Mouse (Mus musculus) limb, embryonic 12.5 days (tissue): Measurements from ENCODE around the gene Il1r1. TPM values are rescaled to one million over a fixed set of nuclear protein-coding genes. Genes with fewer than 3 reads are reported as not detected.

Source experiments
- ATAC-seq: fragments of 200-750 bp; cut with Nextera tagmentation; 2 replicates; pipeline ENCODE4 v1.8.0; 2017; ENCODE audit warnings: low read depth, moderate TSS enrichment; ENCODE audit not compliant: insufficient number of reproducible peaks, insufficient read depth, low FRiP score, low TSS enrichment
- H3K27ac ChIP-seq: fragments of 300-500 bp; sonication (generic); 2 replicates; pipeline ENCODE4 v1.5.1; 2016; ENCODE audit warnings: mild to moderate bottlenecking, moderate library complexity
- H3K27me3 ChIP-seq: fragments of 300-500 bp; sonication (generic); 2 replicates; pipeline ENCODE4 v1.6.1; 2016; ENCODE audit warnings: mild to moderate bottlenecking, moderate library complexity
- H3K36me3 ChIP-seq: fragments of 300-500 bp; sonication (generic); 2 replicates; pipeline ENCODE4 v1.6.1; 2016; ENCODE audit warnings: mild to moderate bottlenecking, moderate library complexity
- H3K4me1 ChIP-seq: fragments of 300-500 bp; sonication (generic); replicated peaks from 2 replicates; pipeline ENCODE4 v1.6.1; 2016
- H3K4me2 ChIP-seq: fragments of 300-500 bp; sonication (generic); 2 replicates; pipeline ENCODE4 v1.6.1; 2016; ENCODE audit warnings: mild to moderate bottlenecking, moderate library complexity
- H3K4me3 ChIP-seq: fragments of 300-500 bp; sonication (generic); replicated peaks from 2 replicates; pipeline ENCODE4 v1.5.1; 2016; ENCODE audit warnings: mild to moderate bottlenecking
- H3K9ac ChIP-seq: fragments of 300-500 bp; sonication (generic); replicated peaks from 2 replicates; pipeline ENCODE4 v1.6.1; 2016; ENCODE audit warnings: mild to moderate bottlenecking, moderate library complexity
- H3K9me3 ChIP-seq: fragments of 300-500 bp; sonication (generic); 2 replicates; pipeline ENCODE4 v1.6.1; 2016; ENCODE audit warnings: mild to moderate bottlenecking, moderate library complexity
- WGBS: fragments of 180-500 bp; shearing (Covaris S2); methylation state at CpG from one replicate; pipeline ENCODE4 v1.1.7; 2016; 5-methylcytosine and 5-hydroxymethylcytosine counted together
- polyA plus RNA-seq: library from polyadenylated mRNA; unstranded; fragments of >200 nt; fragmentation: Nextera tagmentation; extraction: Ambion mirVana; gene quantifications from 2 replicates; pipeline ENCODE4 v1.2.1, GENCODE M21; 2016

Il1r1 gene
- polyA plus RNA-seq, 1 experiment from 2014 or later, result 4.1 TPM

DNA sequence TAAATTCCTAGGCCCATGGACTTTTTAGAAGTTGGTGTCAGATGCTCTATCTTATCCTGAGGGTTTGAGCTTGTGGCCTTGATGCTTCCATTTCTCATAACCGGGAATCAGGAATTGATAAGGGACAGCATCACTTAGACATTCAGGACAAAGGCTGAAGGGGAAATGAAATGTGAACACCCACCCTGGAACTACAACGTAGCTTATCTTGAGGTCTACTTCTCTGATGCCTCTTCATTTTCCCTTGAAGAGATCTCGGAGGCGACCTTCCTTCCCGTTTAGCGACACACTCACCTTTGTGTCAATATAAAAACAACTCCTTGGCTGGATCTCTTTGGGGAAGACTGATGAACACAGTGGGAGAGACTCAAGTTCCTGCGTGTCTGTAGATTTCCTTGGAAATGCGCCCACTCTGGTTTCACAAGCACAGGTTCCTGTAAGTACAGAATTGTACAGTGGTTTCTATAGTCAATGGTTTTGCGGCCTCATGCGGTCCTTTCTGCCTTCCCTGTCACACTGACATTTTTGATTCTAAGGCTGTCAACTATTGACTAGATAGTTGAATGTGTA, 46.7 kb downstream of the Il1r1 start:
- no peak for ATAC-seq
- Histone ChIP-seq H3K4me3 (no peak overlapping the region), H3K27ac (no peak overlapping the region), H3K4me2 (no peak overlapping the region), H3K4me1 (peaks cover 7% of the 10 kb centered on the region), H3K36me3 (no peaks in the 10 kb centered on the region), H3K9me3 (no peaks in the 10 kb centered on the region), H3K27me3 (no peaks in the 10 kb centered on the region), H3K9ac (no peak overlapping the region)
- 90% methylated on average over 10 of the region's 10 CpGs for WGBS

DNA sequence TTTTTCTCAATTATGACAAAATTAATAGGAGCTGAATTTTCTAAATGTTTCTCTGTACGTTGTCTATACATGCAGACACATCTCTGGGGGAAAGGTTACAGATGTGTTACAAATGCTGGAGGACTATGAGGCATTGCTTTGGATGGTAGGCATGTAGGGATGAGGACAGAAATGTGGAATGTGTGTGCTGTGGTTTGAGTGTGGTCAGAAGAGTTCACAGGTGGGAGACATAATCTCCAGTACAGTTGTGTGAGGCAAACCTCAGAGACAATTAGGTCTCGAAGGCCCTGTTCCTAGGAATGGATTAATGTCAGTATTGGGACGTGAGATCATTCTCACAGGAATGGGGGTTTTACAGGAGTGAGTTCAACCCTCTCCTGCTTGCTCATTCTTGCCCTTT, 47.3 kb downstream of the Il1r1 start:
- no peak overlapping the region for H3K4me3 ChIP-seq
- H3K4me2 ChIP-seq, result no peak overlapping the region
- H3K4me1 ChIP-seq, result peaks cover 3% of the 10 kb centered on the region
- no peak overlapping the region for H3K27ac ChIP-seq
- H3K27me3 ChIP-seq, result no peaks in the 10 kb centered on the region
- 80% methylated on average over 3 of the region's 3 CpGs for WGBS
- H3K9me3 ChIP-seq, result no peaks in the 10 kb centered on the region
- H3K36me3 ChIP-seq, result no peaks in the 10 kb centered on the region
- ATAC-seq, result no peak
- no peak overlapping the region for H3K9ac ChIP-seq

DNA sequence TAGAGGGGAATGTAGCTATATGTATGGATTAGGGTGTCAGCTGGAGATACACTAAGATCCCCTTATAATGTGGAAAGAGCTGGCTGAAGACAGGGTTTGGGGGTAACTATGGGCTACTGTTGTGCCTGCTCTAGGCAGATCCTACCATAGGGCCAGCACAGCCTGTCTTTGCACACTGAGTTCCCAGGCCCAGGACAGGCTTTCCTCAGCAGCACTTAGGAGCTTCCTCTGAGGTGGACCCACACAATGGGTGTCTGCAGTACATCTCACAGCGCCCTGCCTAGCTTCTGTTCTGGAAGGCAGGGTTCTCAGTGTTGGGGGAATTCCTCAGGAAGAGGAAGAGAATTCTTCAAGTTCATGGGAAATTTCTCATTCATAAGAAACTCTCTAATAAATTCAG, 48.6 kb downstream of the Il1r1 start:
- Histone ChIP-seq H3K27me3 (no peaks in the 10 kb centered on the region), H3K4me1 (no peaks in the 10 kb centered on the region), H3K4me2 (no peak overlapping the region), H3K9ac (no peak overlapping the region), H3K9me3 (no peaks in the 10 kb centered on the region), H3K36me3 (no peaks in the 10 kb centered on the region), H3K27ac (no peak overlapping the region), H3K4me3 (no peak overlapping the region)
- WGBS, result 88% methylated on average over 1 of the region's 1 CpGs
- no peak for ATAC-seq

DNA sequence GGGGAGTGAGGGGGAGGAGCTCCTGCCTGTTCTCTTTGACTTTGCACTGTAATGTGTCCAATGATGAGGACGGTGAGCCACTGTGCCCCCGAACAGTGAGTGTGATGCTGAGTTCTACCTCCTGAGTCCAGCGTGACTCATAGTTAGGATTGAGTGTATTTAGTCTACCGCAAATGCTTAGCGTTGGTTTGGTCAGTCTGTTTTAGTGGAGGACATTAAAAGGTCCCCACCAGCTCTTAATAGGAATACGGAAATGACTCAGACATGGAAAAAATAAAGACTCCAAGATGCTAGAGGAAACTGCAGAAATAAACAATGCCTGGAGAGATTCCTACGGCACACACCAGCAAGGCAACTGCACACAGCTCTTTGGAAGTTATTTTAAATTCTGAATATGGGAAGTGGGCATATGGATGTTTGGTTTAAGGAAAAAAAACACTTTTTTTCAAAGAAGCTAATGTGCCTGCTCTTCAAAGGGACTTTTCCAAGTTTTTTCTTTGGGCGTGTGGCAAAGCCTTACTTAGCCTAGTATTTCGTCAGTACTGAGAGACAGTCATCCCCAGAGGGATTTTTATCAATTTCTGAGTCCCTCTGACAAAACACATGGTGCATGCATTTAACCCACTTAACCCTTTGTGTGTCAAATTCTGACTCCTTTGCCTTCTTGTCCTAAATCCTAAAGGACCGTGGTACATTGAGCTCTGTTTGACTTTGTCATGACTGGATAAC, 50.6 kb downstream of the Il1r1 start:
- 75% methylated on average over 10 of the region's 10 CpGs for WGBS
- no peaks in the 10 kb centered on the region for H3K4me1 ChIP-seq
- H3K4me2 ChIP-seq, result no peak overlapping the region
- no peak overlapping the region for H3K4me3 ChIP-seq
- H3K9ac ChIP-seq, result no peak overlapping the region
- no peak for ATAC-seq
- no peaks in the 10 kb centered on the region for H3K36me3 ChIP-seq
- no peaks in the 10 kb centered on the region for H3K9me3 ChIP-seq
- H3K27me3 ChIP-seq, result no peaks in the 10 kb centered on the region
- H3K27ac ChIP-seq, result no peak overlapping the region

DNA sequence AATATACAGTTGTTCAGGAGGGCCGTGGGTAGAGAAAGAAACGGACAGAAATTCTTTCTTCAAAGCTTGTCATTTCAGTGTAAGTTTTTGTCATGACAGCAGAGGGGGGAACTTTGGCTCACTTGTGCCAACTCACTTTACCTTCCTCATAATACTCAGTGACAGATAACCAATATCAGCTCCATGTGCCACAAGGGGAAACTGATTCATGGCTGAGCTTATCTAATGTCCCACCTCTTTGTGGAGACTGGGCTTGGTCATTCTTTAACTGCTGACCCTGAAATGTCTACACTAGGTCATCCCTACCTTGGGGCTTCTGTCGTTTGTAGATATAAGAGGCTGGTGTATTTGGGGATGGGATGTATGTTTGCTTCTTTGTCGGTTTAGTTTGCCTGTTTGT, 53.1 kb downstream of the Il1r1 start:
- no peak for ATAC-seq

DNA sequence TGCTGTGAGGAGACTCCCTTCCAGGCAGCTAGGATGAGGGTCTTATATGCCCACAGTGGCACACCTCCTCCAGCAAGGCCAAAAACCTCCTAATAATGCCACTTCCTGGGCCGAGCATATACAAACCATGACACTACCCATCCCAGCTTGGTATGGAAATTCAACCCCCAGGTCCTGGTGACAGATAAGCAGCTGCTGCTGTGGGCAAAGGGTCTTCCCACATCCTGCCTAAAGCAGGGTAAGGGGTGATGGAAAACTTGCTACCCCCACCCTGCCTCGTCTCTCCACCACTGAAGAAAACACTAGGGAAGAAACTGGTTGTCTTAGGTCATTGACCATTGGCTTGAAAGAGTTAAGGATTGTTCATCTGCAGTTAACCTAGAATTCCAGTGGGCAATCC, 53.8 kb downstream of the Il1r1 start:
- WGBS, result 87% methylated on average over 2 of the region's 2 CpGs
- no peak for ATAC-seq
- Histone ChIP-seq H3K9me3 (no peaks in the 10 kb centered on the region), H3K4me3 (no peak overlapping the region), H3K27ac (no peak overlapping the region), H3K4me1 (no peaks in the 10 kb centered on the region), H3K36me3 (no peaks in the 10 kb centered on the region), H3K9ac (no peak overlapping the region), H3K4me2 (no peak overlapping the region), H3K27me3 (no peaks in the 10 kb centered on the region)

More for the DNA sequence above, 53.1 kb downstream of the Il1r1 start:
- H3K27ac ChIP-seq, result no peak overlapping the region
- H3K4me1 ChIP-seq, result no peaks in the 10 kb centered on the region
- H3K4me3 ChIP-seq, result no peak overlapping the region
- 95% methylated on average over 4 of the region's 4 CpGs for WGBS
- H3K27me3 ChIP-seq, result no peaks in the 10 kb centered on the region
- H3K9me3 ChIP-seq, result no peaks in the 10 kb centered on the region
- H3K9ac ChIP-seq, result no peak overlapping the region
- H3K36me3 ChIP-seq, result no peaks in the 10 kb centered on the region
- H3K4me2 ChIP-seq, result no peak overlapping the region

DNA sequence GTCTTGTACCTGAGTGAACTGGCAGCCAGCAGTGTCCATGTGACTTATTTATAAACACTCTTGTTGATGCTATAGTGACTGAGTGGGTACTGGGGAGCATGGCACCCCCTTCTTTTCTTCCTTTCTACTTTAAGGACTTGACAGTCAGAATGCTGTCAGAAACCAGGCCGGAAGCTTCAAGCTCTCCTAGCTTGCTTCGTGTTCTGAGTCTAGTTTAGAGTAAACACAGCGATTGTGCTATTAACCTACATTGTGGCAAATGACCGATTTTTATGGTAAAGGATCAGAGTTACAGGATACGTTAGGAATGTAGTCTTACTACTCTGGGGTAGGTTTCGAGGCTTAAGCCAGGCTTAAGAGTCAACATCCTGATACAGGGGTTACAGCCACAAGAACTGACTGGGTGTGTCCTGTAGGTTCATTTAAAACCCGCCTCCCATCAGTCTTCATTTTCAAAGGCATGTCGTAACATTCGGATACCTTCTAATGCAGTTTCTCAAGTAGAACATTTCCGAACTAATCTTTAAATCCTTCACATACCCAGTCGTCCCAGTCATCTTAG, 54.4 kb downstream of the Il1r1 start:
- Histone ChIP-seq H3K9me3 (no peaks in the 10 kb centered on the region), H3K27ac (no peak overlapping the region), H3K4me1 (no peaks in the 10 kb centered on the region), H3K27me3 (no peaks in the 10 kb centered on the region), H3K4me3 (no peak overlapping the region), H3K9ac (no peak overlapping the region), H3K36me3 (no peaks in the 10 kb centered on the region), H3K4me2 (no peak overlapping the region)
- WGBS, result 58% methylated on average over 11 of the region's 11 CpGs
- ATAC-seq, result no peak

DNA sequence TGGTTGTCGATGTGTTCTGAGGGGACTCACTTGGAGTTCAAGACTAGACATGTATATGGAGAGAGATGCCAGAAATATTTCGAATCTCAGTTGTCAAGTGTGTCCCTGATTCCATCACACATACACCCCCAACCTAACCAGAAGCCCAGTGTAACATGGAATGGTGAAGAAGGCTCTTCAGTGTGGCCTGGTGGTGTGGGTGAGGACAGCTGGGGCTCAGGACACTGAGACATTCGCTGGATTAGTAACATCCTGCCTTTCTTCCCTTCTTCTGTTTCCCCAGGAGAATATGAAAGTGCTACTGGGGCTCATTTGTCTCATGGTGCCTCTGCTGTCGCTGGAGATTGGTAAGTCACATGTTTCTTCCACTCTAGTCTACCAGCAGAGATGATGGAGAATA, 57.1 kb downstream of the Il1r1 start:
- Histone ChIP-seq H3K9me3 (no peaks in the 10 kb centered on the region), H3K27ac (no peak overlapping the region), H3K27me3 (no peaks in the 10 kb centered on the region), H3K4me3 (no peak overlapping the region), H3K4me1 (no peaks in the 10 kb centered on the region), H3K4me2 (no peak overlapping the region), H3K9ac (no peak overlapping the region), H3K36me3 (no peaks in the 10 kb centered on the region)
- 81% methylated on average over 4 of the region's 4 CpGs for WGBS
- ATAC-seq, result no peak

DNA sequence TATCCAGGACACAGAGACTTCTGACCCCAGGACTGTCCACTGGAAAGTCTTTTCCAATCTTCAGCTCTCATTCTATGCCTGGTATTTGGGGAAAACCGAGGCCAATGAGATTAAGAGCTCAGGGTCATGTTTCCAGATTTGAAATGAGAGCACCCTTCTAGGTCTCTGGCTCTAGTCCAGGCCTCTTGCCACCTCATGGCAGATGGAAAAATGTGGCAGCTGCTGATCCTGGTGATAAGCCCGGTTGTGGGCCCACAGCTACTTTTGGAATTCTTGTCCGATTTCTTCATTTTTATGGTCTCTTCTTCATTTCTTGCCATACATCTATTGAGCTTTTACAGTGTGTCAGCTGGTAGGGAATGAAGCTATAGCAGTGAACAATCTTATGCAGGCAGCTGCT, 57.5 kb downstream of the Il1r1 start:
- Histone ChIP-seq H3K27ac (no peak overlapping the region), H3K4me1 (no peaks in the 10 kb centered on the region), H3K36me3 (no peaks in the 10 kb centered on the region), H3K27me3 (no peaks in the 10 kb centered on the region), H3K4me2 (no peak overlapping the region), H3K9ac (no peak overlapping the region), H3K4me3 (no peak overlapping the region), H3K9me3 (no peaks in the 10 kb centered on the region)
- no peak for ATAC-seq
- 76% methylated on average over 3 of the region's 3 CpGs for WGBS

DNA sequence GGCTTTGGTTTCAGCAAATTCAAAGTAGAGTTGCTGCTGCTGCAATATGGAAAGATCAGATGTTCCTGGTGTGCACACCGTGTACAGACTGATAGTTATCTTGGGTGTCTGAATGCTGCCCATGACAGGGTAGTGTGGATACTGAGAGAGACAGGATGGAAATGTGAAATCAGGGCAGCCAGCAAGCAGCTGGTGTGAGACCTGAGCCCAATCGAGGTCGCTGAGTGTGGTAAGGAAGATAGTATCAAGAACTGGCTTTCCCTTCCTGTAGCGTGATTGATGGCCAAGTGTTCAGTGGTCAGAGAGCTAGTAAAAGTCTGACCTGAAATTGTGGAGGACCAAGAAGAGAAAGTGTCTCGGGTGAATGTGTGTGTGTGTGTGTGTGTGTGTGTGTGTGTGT, 59.1 kb downstream of the Il1r1 start:
- H3K4me3 ChIP-seq, result no peak overlapping the region
- H3K9ac ChIP-seq, result no peak overlapping the region
- no peak for ATAC-seq
- no peaks in the 10 kb centered on the region for H3K9me3 ChIP-seq
- H3K4me2 ChIP-seq, result no peak overlapping the region
- no peaks in the 10 kb centered on the region for H3K27me3 ChIP-seq
- H3K27ac ChIP-seq, result no peak overlapping the region
- 69% methylated on average over 5 of the region's 5 CpGs for WGBS
- H3K36me3 ChIP-seq, result no peaks in the 10 kb centered on the region
- no peaks in the 10 kb centered on the region for H3K4me1 ChIP-seq

DNA sequence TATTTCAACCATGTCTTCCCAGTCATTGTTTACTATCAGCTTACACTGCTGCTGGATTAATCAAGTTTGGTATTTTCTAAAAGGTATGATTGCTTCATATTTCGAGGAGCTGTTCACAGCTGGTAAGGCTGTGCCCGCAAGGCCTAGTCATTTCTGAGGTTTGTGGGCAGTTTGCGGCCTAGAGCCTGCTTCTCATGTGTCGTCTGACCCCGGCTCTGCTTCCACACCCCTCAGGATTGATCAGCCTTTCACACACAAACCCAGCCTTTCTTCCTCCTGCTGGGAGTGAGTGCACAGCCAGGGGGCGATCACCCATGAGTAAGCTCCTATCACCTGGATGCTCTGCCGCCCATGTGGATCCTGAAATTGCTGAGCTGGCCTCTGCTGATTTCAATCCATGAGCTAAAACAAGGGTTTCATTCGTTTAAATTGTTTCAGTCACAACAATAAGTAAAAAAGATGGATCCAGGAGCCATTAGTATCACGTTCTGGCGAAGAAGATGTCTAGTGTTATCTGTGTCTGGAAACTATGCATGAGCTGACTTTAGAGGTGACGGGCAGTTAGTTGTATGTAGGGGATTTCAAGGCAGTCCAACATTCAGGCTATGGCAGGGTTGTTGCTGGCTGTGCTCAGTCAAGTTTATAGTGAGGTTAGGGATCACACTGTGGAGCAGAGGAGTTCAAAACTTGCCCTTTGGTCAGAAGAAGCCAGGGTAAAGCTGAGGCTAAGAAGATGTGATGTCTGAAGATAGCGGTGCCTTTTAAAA, 65.8 kb downstream of the Il1r1 start:
- Histone ChIP-seq H3K27ac (no peak overlapping the region), H3K36me3 (no peaks in the 10 kb centered on the region), H3K4me2 (no peak overlapping the region), H3K4me1 (no peaks in the 10 kb centered on the region), H3K9ac (no peak overlapping the region), H3K4me3 (no peak overlapping the region), H3K9me3 (no peaks in the 10 kb centered on the region), H3K27me3 (no peaks in the 10 kb centered on the region)
- ATAC-seq, result no peak
- 74% methylated on average over 12 of the region's 12 CpGs for WGBS
